Mouse (Mus musculus) gastrocnemius, postnatal 4 days (tissue): Measurements from ENCODE around the gene Camkmt. TPM values are rescaled to one million over a fixed set of nuclear protein-coding genes. Genes with fewer than 3 reads are reported as not detected.

Experiments
- DNase-seq, 2 experiments: peaks; one replicate each; pipeline ENCODE4 v3.0.0; 2021 to 2022; ENCODE audit warnings: low spot score in 2 of 2, mixed read lengths in 2 of 2
- total RNA-seq, 2 experiments: library from RNA; stranded (reverse); gene quantifications; 2 replicates each; pipeline ENCODE4 v1.2.3; 2021

Camkmt gene
- total RNA-seq, 2 experiments from 2014 or later, result 4.8 to 5.2 TPM

- no peak for DNase-seq
Observed at GRCm38 (mm10) chr17:85089011-85089410, 1.3 kb upstream of the Camkmt start.

DNA sequence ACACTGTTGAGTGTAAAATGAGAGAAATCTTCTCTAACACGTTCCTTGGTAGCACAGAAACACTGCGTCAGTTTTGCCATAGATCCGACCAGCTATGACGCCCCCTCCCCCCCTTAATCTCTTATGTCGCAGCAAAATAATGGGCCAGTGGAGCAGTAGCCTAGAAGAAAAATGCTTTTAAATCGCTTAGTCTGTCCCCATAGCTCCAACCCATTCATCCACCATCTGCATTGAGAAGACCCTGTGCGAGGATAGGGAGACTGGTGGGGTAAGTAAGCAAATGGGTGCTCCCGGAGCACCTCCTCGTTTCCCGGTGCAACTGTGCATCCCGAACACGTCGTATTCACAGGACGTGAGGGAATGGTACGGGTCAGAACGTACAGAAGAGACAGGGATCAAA, 731 bp upstream of the Camkmt start:
- no peak for DNase-seq

DNA sequence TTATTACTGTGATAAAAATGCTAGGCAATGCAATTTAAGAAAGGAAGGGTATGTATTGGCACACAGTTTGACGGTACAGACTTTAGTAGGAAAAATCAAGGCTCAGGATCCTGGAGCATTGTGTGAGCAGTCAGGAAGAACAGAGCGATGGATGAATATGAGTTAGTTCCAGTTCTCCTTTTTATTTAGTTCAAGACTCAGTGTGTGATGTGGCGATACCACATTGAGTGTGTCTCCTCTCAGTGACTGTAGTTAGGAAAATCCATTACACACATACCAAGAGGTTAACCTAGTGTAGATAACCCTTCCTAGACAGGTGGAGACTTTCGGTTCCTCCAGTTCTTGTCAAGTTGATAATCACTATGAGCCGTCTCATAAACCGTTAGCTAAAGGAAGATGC, 1.4 kb downstream of the Camkmt start:
- DNase-seq, result no peak

GRCm38 (mm10) chr17:85096396-85096795, 6.0 kb downstream of the Camkmt start:
- no peak for DNase-seq

- DNase-seq, result no peak
Observed at GRCm38 (mm10) chr17:85098677-85099323, 8.4 kb downstream of the Camkmt start.

DNA sequence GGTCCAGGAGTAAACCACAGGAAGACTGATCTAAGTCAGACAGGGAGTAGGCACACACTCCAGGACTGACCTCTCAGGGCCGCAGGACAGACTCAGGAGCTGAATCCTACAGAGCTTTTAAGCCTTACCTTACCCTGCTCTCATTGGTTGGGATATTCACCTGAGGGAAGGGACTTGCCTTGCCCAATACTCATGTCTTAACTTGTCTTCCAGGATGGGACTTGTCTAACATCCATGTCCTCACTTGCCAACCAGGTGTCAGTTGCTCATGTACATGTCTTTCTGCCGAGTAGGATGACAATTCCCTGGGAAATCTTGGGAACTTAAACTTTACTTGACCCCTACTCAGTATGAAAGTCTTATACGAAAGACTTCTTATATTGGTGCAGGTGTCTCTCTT, 9.9 kb downstream of the Camkmt start:
- DNase-seq, result no peak

DNA sequence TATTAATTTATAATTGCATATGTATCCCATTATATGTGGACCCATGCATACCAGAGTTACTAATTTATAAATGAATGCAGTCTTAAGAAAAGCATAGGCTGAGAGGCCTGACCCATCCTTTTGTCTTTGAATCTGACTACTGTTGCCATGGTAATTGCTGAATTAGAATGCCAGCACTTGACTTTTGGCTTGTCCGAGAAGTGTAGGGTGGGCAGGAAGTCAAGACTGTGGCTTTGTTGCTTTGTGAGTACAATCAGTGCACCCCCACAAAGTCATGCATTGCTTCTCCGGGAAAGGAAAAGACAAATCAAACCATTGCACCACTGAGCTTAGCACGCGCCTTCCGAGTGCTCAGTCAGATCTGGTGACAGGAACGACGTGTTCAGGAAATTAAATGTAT, 11.4 kb downstream of the Camkmt start:
- no peak for DNase-seq

- DNase-seq, result no peak
Observed at GRCm38 (mm10) chr17:85103310-85103709, 13.0 kb downstream of the Camkmt start.

- DNase-seq, result no peak
Observed at GRCm38 (mm10) chr17:85110640-85111039, 20.3 kb downstream of the Camkmt start.

DNA sequence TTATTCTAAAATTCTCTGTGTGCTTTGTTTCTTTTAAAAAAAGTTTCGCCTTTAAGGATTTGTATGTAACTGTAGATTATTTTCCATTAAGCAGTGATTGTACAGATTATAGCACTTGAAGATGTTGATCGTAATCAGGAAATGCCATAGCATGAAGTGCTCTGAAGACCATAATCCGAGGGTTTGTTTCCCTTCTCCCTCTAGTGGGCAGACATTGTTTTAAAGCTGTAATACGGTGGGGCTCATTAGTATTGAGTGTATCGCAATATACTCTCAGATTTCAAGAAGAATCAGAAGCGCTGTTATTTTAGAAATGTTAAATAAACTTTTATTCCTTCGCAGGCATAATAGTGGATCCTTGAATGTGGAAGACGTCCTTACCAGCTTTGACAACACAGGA, 23.1 kb downstream of the Camkmt start:
- no peak for DNase-seq

GRCm38 (mm10) chr17:85116643-85117042, 26.3 kb downstream of the Camkmt start:
- DNase-seq, result peak in 1 of 2 experiments; percentile 54

GRCm38 (mm10) chr17:85138393-85138792, 48.0 kb downstream of the Camkmt start:
- no peak for DNase-seq

DNA sequence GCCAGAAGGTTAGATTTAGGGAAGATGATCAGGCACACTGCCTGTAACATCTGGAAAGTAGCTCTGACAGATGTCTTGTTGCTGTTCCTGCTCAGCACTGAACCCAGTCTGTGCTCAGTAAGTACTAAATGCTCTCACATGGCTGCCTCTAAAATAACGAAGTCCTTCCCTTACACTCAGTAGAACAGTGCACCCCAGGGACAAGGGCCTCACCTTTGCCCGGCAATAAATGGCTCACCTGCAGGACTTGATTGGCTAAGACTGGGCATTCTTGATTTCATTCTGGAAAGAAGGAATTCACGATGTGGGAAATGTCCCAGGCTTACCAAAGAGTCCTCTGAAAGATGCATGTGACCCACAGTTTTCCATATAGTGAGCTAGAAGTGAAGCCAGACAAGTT, 51.3 kb downstream of the Camkmt start:
- DNase-seq, result no peak

- no peak for DNase-seq
Observed at GRCm38 (mm10) chr17:85142495-85143111, 52.3 kb downstream of the Camkmt start.

DNA sequence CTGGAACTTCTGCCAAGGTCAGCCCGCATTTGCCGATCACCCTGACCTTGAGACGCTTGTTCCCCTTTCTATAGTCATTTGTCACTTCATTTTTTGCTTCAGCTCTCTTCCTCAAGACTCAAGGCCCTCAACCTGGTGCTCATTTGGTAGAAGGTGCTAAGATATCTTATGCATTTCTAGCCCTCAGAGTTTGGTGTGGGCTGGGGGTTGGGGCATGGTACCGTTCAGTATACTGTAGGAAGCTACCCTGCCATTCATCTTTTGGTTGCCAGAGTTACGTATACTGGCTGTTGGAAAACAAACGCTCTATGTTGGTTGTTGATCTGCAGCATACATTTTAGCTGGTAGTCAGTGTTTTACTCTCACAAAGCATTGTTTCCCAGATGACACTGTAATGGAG, 53.8 kb downstream of the Camkmt start:
- no peak for DNase-seq

GRCm38 (mm10) chr17:85148348-85148747, 58.0 kb downstream of the Camkmt start:
- DNase-seq, result no peak

GRCm38 (mm10) chr17:85149211-85149738, 58.9 kb downstream of the Camkmt start:
- DNase-seq, result no peak

GRCm38 (mm10) chr17:85151264-85151663, 60.9 kb downstream of the Camkmt start:
- no peak for DNase-seq

GRCm38 (mm10) chr17:85158202-85158601, 67.8 kb downstream of the Camkmt start:
- DNase-seq, result no peak

GRCm38 (mm10) chr17:85159526-85159925, 69.2 kb downstream of the Camkmt start:
- DNase-seq, result no peak

DNA sequence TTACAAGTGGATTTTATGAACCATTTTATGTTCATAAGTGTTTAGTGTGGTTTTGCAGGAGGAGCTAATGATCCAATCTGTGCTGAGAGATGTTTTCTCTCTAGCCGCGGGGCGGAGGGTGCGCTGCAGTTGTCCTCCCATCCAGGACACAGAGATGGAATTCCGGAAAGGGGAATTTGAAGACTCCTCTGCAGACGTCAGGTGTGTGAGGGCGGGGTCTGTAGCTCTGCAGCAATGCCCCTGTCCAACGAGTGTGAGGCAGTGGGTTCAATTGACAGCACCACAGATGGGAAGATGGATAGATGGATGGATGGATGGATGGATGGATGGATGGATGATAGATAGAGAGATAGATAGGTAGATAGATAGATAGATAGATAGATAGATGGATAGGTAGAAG, 70.4 kb downstream of the Camkmt start:
- no peak for DNase-seq

DNA sequence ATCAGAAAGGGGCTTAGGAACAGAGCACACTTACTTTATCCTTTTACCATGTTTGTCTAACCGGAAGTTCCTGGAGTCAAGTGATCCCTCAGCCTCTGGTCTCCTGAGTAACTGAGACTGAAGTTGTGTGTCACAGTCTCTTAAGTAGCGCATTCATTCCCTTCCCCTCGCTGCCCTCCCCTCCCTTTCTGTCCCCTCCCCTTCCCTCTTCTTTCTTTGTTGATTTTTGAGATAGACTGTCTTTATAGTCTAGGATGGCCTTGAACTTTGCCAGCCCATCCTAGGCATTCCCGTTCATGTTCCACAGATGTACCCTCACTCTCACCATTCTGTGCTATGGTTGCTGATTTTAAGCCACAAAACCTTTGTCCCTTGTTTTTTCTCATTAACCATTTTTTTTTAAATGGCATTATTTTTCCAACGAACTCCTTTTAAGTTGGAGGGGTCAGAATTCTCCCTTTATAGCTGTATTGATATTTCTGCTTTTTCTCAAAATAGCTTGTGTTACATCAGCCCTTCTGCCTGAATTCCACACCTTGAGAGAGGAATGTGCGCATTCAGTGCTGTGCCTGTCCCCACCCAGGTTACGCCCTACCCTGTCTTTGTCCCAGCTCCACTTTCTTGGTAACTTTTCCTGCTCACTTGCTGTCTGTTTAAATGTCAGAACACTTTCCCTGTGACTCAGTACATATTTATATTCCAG, 72.4 kb downstream of the Camkmt start:
- no peak for DNase-seq
